Mouse (Mus musculus) MEL (cell line): ENCODE measurements around the gene Arpp19. TPM values are rescaled to one million over a fixed set of nuclear protein-coding genes. Genes with fewer than 3 reads are reported as not detected.

ENCODE experiments used
- DNase-seq: peaks from one replicate; pipeline ENCODE4 v3.0.0; 2011; ENCODE audit warnings: low read depth, low spot score
- H3K27ac ChIP-seq: 2 replicates; pipeline ENCODE4 v1.5.1; 2012; ENCODE audit warnings: low read depth, mild to moderate bottlenecking, control low read depth, low read length, moderate library complexity; ENCODE audit not compliant: control insufficient read depth
- H3K27me3 ChIP-seq, 2 experiments: fragments of 150-350 bp in 1 of 2; sonication (generic) in 1 of 2; 2 replicates each; pipeline ENCODE4 v1.6.1; 2012; ENCODE audit warnings: low read length in 2 of 2, mild to moderate bottlenecking in 2 of 2, improper control_type of control experiment in 1 of 2, moderate library complexity in 1 of 2; ENCODE audit not compliant: insufficient read depth in 2 of 2, control insufficient read depth in 1 of 2
- H3K36me3 ChIP-seq, 2 experiments: 2 replicates each; pipeline ENCODE4 v1.6.1; 2012 to 2014; ENCODE audit warnings: low read length in 2 of 2, improper control_type of control experiment in 1 of 2, inconsistent platforms in 1 of 2, mild to moderate bottlenecking in 1 of 2; ENCODE audit not compliant: insufficient read depth in 2 of 2, control insufficient read depth in 1 of 2
- H3K4me1 ChIP-seq, 2 experiments: fragments of 150-350 bp in 1 of 2; sonication (generic) in 1 of 2; 2 replicates each; pipeline ENCODE4 v1.6.1; 2012; ENCODE audit warnings: low read length in 2 of 2, improper control_type of control experiment in 1 of 2, mild to moderate bottlenecking in 1 of 2; ENCODE audit not compliant: insufficient read depth in 2 of 2, control insufficient read depth in 1 of 2
- H3K4me3 ChIP-seq, 2 experiments: fragments of 150-350 bp in 1 of 2; sonication (generic) in 1 of 2; 2 replicates each; pipeline ENCODE4 v1.5.1; 2012; ENCODE audit warnings: low read depth in 2 of 2, low read length in 2 of 2, mild to moderate bottlenecking in 2 of 2, moderate library complexity in 2 of 2, control low read depth in 1 of 2, improper control_type of control experiment in 1 of 2; ENCODE audit not compliant: control insufficient read depth in 1 of 2, insufficient read depth in 1 of 2
- H3K79me2 ChIP-seq: 2 replicates; pipeline ENCODE4 v1.6.1; 2012; ENCODE audit warnings: mild to moderate bottlenecking, low read length, moderate library complexity; ENCODE audit not compliant: control insufficient read depth, poor library complexity, insufficient read depth
- H3K9ac ChIP-seq: 2 replicates; pipeline ENCODE4 v1.6.1; 2012; ENCODE audit warnings: low read depth, mild to moderate bottlenecking, control low read depth, low read length, moderate library complexity; ENCODE audit not compliant: control insufficient read depth, poor library complexity, severe bottlenecking
- H3K9me3 ChIP-seq: fragments of 150-350 bp; sonication (generic); replicated peaks from 2 replicates; pipeline ENCODE4 v1.6.1; 2012; ENCODE audit warnings: mild to moderate bottlenecking, low read length, improper control_type of control experiment, moderate library complexity; ENCODE audit not compliant: insufficient read depth
- BHLHE40 ChIP-seq: IDR thresholded peaks from 2 replicates; pipeline ENCODE4 v1.6.1; 2012; ENCODE audit warnings: low read depth, mild to moderate bottlenecking, inconsistent platforms, low read length, improper control_type of control experiment, borderline replicate concordance
- CHD2 ChIP-seq: IDR thresholded peaks from 2 replicates; pipeline ENCODE4 v1.6.1; 2011; ENCODE audit warnings: low read length, improper control_type of control experiment
- ETS1 ChIP-seq: IDR thresholded peaks from 2 replicates; pipeline ENCODE4 v1.6.1; 2012; ENCODE audit warnings: low read depth, mild to moderate bottlenecking, inconsistent platforms, low read length, improper control_type of control experiment, moderate library complexity
- GABPA ChIP-seq: IDR thresholded peaks from 2 replicates; pipeline ENCODE4 v1.6.1; 2012; ENCODE audit warnings: low read depth, mild to moderate bottlenecking, inconsistent platforms, low read length, improper control_type of control experiment, moderate library complexity
- MAZ ChIP-seq: IDR thresholded peaks from 2 replicates; pipeline ENCODE4 v1.6.1; 2012; ENCODE audit warnings: low read depth, mild to moderate bottlenecking, inconsistent platforms, low read length, improper control_type of control experiment
- MEF2A ChIP-seq: IDR thresholded peaks from 2 replicates; pipeline ENCODE4 v1.6.1; 2014; ENCODE audit warnings: low read depth, mild to moderate bottlenecking, inconsistent platforms, low read length, improper control_type of control experiment; ENCODE audit not compliant: poor library complexity, insufficient replicate concordance, severe bottlenecking; ENCODE audit errors: extremely low read depth
- MXI1 ChIP-seq: IDR thresholded peaks from 2 replicates; pipeline ENCODE4 v1.6.1; 2011; ENCODE audit warnings: mild to moderate bottlenecking, low read depth, low read length, improper control_type of control experiment
- MYC ChIP-seq: IDR thresholded peaks from 2 replicates; pipeline ENCODE4 v1.6.1; 2011; ENCODE audit warnings: low read depth, mild to moderate bottlenecking, low read length, improper control_type of control experiment, moderate library complexity
- POLR2A ChIP-seq, 2 experiments: IDR thresholded peaks; 2 replicates each; pipeline ENCODE4 v1.6.1; 2011 to 2012; ENCODE audit warnings: low read length in 2 of 2, mild to moderate bottlenecking in 2 of 2, control low read depth in 1 of 2, improper control_type of control experiment in 1 of 2, low read depth in 1 of 2, moderate library complexity in 1 of 2; ENCODE audit not compliant: control insufficient read depth in 1 of 2, insufficient read depth in 1 of 2, poor library complexity in 1 of 2
- POLR2AphosphoS5 ChIP-seq: IDR thresholded peaks from 2 replicates; pipeline ENCODE4 v1.6.1; 2012; ENCODE audit warnings: low read depth, borderline replicate concordance, mild to moderate bottlenecking, inconsistent platforms, low read length, moderate library complexity, mixed read lengths
- SMC3 ChIP-seq: IDR thresholded peaks from 2 replicates; pipeline ENCODE4 v1.6.1; 2011; ENCODE audit warnings: low read depth, low read length, improper control_type of control experiment
- TBP ChIP-seq: IDR thresholded peaks from 2 replicates; pipeline ENCODE4 v1.8.0; 2011; ENCODE audit warnings: low read depth, low read length, improper control_type of control experiment
- TCF12 ChIP-seq: IDR thresholded peaks from 2 replicates; pipeline ENCODE4 v1.6.1; 2014; ENCODE audit warnings: low read depth, mild to moderate bottlenecking, inconsistent platforms, low read length, improper control_type of control experiment, moderate library complexity
- USF2 ChIP-seq, 2 experiments: IDR thresholded peaks; 2 replicates each; pipeline ENCODE4 v1.6.1; 2011 to 2012; ENCODE audit warnings: improper control_type of control experiment in 2 of 2, low read length in 2 of 2, borderline replicate concordance in 1 of 2, inconsistent platforms in 1 of 2, low read depth in 1 of 2, mild to moderate bottlenecking in 1 of 2; ENCODE audit not compliant: insufficient read depth in 1 of 2
- ZKSCAN1 ChIP-seq: IDR thresholded peaks from 2 replicates; pipeline ENCODE4 v1.6.1; 2012; ENCODE audit warnings: low read depth, mild to moderate bottlenecking, inconsistent platforms, low read length, improper control_type of control experiment, moderate library complexity
- ZMIZ1 ChIP-seq: IDR thresholded peaks from 2 replicates; pipeline ENCODE4 v1.6.1; 2012; ENCODE audit warnings: low read depth, mild to moderate bottlenecking, inconsistent platforms, low read length, improper control_type of control experiment, moderate library complexity
- ZNF384 ChIP-seq: IDR thresholded peaks from 2 replicates; pipeline ENCODE4 v1.6.1; 2012; ENCODE audit warnings: low read depth, mild to moderate bottlenecking, inconsistent platforms, low read length, improper control_type of control experiment
- polyA plus RNA-seq, 2 experiments: library from polyadenylated mRNA; stranded (reverse) in 1 of 2; unstranded in 1 of 2; fragments of >175 nt in 1 of 2; fragments of >200 nt in 1 of 2; gene quantifications; 2 replicates each; pipeline versions ENCODE4 v1.2.1 to v1.2.4; 2012; ENCODE audit warnings: low replicate concordance in 2 of 2, low read depth in 1 of 2; ENCODE audit not compliant: insufficient read length in 2 of 2, insufficient read depth in 1 of 2, missing spikeins in 1 of 2
- total RNA-seq: library from RNA; depleted of rRNA; stranded (reverse); fragments of 300-350 nt; gene quantifications from 2 replicates; pipeline ENCODE4 v1.2.3, GENCODE M21; 2012

Arpp19 gene
- total and polyA plus RNA-seq, 3 experiments, result 230 to 237 TPM; not detected in 1

GRCm38 (mm10) chr9:75035944-75036343 is 1.5 kb upstream of the Arpp19 start:
- H3K36me3 ChIP-seq, result peaks cover 0 to 16% of the 10 kb centered on the region in 2 experiments; a peak in 2 of 4 replicates
- no peak overlapping the region for H3K9ac ChIP-seq
- H3K9me3 ChIP-seq, result no peaks in the 10 kb centered on the region
- H3K4me1 ChIP-seq, result peaks cover 5 to 9% of the 10 kb centered on the region in 2 experiments; a peak in 3 of 4 replicates
- no peak for TF ChIP-seq GABPA
- TF ChIP-seq ZMIZ1, result no peak
- TF ChIP-seq POLR2AphosphoS5, result no peak
- no peak for TF ChIP-seq ETS1
- TF ChIP-seq USF2 (IDR thresholded peaks at IDR 0.05; ENCODE audit: borderline replicate concordance in 1 of 2, insufficient read depth in 1 of 2, low read depth in 1 of 2, low read length in 2 of 2), result no peak
- TF ChIP-seq POLR2A (IDR thresholded peaks at IDR 0.05; ENCODE audit: control insufficient read depth in 1 of 2, insufficient read depth in 1 of 2, low read depth in 1 of 2, low read length in 2 of 2, poor library complexity in 1 of 2), result no peak
- no peak for TF ChIP-seq TBP
- no peak for TF ChIP-seq SMC3
- TF ChIP-seq MYC, result no peak
- TF ChIP-seq MXI1, result no peak
- no peak for TF ChIP-seq TCF12
- TF ChIP-seq BHLHE40, result no peak
- TF ChIP-seq MAZ, result no peak
- no peak for TF ChIP-seq MEF2A
- TF ChIP-seq ZKSCAN1, result no peak
- no peak for TF ChIP-seq CHD2
- TF ChIP-seq ZNF384, result no peak
- H3K79me2 ChIP-seq, result peaks cover 26% of the 10 kb centered on the region
- no peak for DNase-seq
- H3K4me3 ChIP-seq, result no peak overlapping the region
- H3K27ac ChIP-seq, result no peak overlapping the region
- no peaks in the 10 kb centered on the region for H3K27me3 ChIP-seq

- no peak for DNase-seq
- peaks cover 10 to 26% of the 10 kb centered on the region in 2 experiments for H3K36me3 ChIP-seq
- H3K79me2 ChIP-seq, result peaks cover 42% of the 10 kb centered on the region
- H3K4me3 ChIP-seq, result peak overlapping the region; percentile 85 to 93
- H3K27ac ChIP-seq, result peak overlapping the region; percentile 55
- H3K9me3 ChIP-seq, result no peaks in the 10 kb centered on the region
- H3K27me3 ChIP-seq, result no peaks in the 10 kb centered on the region
- H3K4me1 ChIP-seq, result peaks cover 5 to 10% of the 10 kb centered on the region in 2 experiments; a peak in 3 of 4 replicates
- peak; percentile 83 for TF ChIP-seq ZNF384
- no peak for TF ChIP-seq ZMIZ1
- H3K9ac ChIP-seq, result peak overlapping the region; percentile 85
Observed at GRCm38 (mm10) chr9:75038357-75038688, 909 bp downstream of the Arpp19 start.
